Mouse (Mus musculus) forebrain, embryonic 16.5 days (tissue): ENCODE results near the gene Abcg5. TPM values are rescaled to one million over a fixed set of nuclear protein-coding genes. Genes with fewer than 3 reads are reported as not detected.

Experiments
- ATAC-seq: fragments of 200-750 bp; cut with Nextera tagmentation; 2 replicates; pipeline ENCODE4 v1.8.0; 2017; ENCODE audit warnings: mild to moderate bottlenecking, moderate library complexity
- H3K27ac ChIP-seq: fragments of 300-500 bp; sonication (generic); 2 replicates; pipeline ENCODE4 v1.5.1; 2014; ENCODE audit warnings: low read length, control low read depth
- H3K27me3 ChIP-seq: fragments of 300-500 bp; sonication (generic); replicated peaks from 2 replicates; pipeline ENCODE4 v1.6.1; 2014; ENCODE audit warnings: low read length; ENCODE audit not compliant: control insufficient read depth, insufficient read depth
- H3K36me3 ChIP-seq: fragments of 300-500 bp; sonication (generic); 2 replicates; pipeline ENCODE4 v1.6.1; 2014; ENCODE audit not compliant: control insufficient read depth, insufficient read depth
- H3K4me1 ChIP-seq: fragments of 300-500 bp; sonication (generic); replicated peaks from 2 replicates; pipeline ENCODE4 v1.6.1; 2014; ENCODE audit warnings: low read length; ENCODE audit not compliant: control insufficient read depth, insufficient read depth
- H3K4me2 ChIP-seq: fragments of 300-500 bp; sonication (generic); 2 replicates; pipeline ENCODE4 v1.6.1; 2014; ENCODE audit warnings: mild to moderate bottlenecking, low read length, control low read depth
- H3K4me3 ChIP-seq: fragments of 300-500 bp; sonication (generic); replicated peaks from 2 replicates; pipeline ENCODE4 v1.5.1; 2014; ENCODE audit warnings: mild to moderate bottlenecking, low read length, control low read depth
- H3K9ac ChIP-seq: fragments of 300-500 bp; sonication (generic); replicated peaks from 2 replicates; pipeline ENCODE4 v1.6.1; 2014; ENCODE audit warnings: low read depth, low read length, control low read depth
- H3K9me3 ChIP-seq: fragments of 300-500 bp; sonication (generic); 2 replicates; pipeline ENCODE4 v1.6.1; 2016; ENCODE audit warnings: low read length; ENCODE audit not compliant: control insufficient read depth
- WGBS: fragments of 180-500 bp; shearing (Covaris S2); extraction: QIAGEN DNeasy Blood & Tissue Kit; methylation state at CpG from one replicate; pipeline ENCODE4 v1.1.7; 2014; 5-methylcytosine and 5-hydroxymethylcytosine counted together
- polyA plus RNA-seq: library from polyadenylated mRNA; unstranded; fragments of >200 nt; fragmentation: Nextera tagmentation; extraction: Ambion mirVana; gene quantifications from 2 replicates; pipeline ENCODE4 v1.2.1, GENCODE M21; 2015

The Abcg5 gene
- polyA plus RNA-seq, 1 experiment from 2014 or later: 0.87 TPM

- 90% methylated on average over 6 of the region's 6 CpGs for WGBS
- no peaks in the 10 kb centered on the region for H3K4me1 ChIP-seq
- no peak overlapping the region for H3K9ac ChIP-seq
- no peaks in the 10 kb centered on the region for H3K9me3 ChIP-seq
- no peak for ATAC-seq
- no peaks in the 10 kb centered on the region for H3K36me3 ChIP-seq
- no peak overlapping the region for H3K4me3 ChIP-seq
- H3K27me3 ChIP-seq: no peaks in the 10 kb centered on the region
- no peak overlapping the region for H3K4me2 ChIP-seq
- no peak overlapping the region for H3K27ac ChIP-seq
Observed at GRCm38 (mm10) chr17:84617953-84618352, 64.9 kb downstream of the Abcg5 start.

- no peak overlapping the region for H3K4me3 ChIP-seq
- no peaks in the 10 kb centered on the region for H3K36me3 ChIP-seq
- no peaks in the 10 kb centered on the region for H3K4me1 ChIP-seq
- WGBS: 83% methylated on average over 6 of the region's 6 CpGs
- H3K9ac ChIP-seq: no peak overlapping the region
- no peaks in the 10 kb centered on the region for H3K9me3 ChIP-seq
- no peak for ATAC-seq
- no peak overlapping the region for H3K4me2 ChIP-seq
- H3K27me3 ChIP-seq: no peaks in the 10 kb centered on the region
- no peak overlapping the region for H3K27ac ChIP-seq
Observed at GRCm38 (mm10) chr17:84616526-84617074, 66.2 kb downstream of the Abcg5 start.

GRCm38 (mm10) chr17:84615811-84616210 is 67.0 kb downstream of the Abcg5 start:
- 71% methylated on average over 11 of the region's 11 CpGs for WGBS
- H3K9me3 ChIP-seq: no peaks in the 10 kb centered on the region
- H3K4me1 ChIP-seq: no peaks in the 10 kb centered on the region
- H3K9ac ChIP-seq: no peak overlapping the region
- H3K27me3 ChIP-seq: no peaks in the 10 kb centered on the region
- H3K36me3 ChIP-seq: no peaks in the 10 kb centered on the region
- no peak overlapping the region for H3K27ac ChIP-seq
- H3K4me2 ChIP-seq: no peak overlapping the region
- no peak for ATAC-seq
- no peak overlapping the region for H3K4me3 ChIP-seq

GRCm38 (mm10) chr17:84611971-84612370 is 70.8 kb downstream of the Abcg5 start:
- 75% methylated on average over 7 of the region's 7 CpGs for WGBS
- Histone ChIP-seq H3K4me1 (no peaks in the 10 kb centered on the region), H3K36me3 (no peaks in the 10 kb centered on the region), H3K4me2 (no peak overlapping the region), H3K27ac (no peak overlapping the region), H3K27me3 (no peaks in the 10 kb centered on the region), H3K9me3 (no peaks in the 10 kb centered on the region), H3K4me3 (no peak overlapping the region), H3K9ac (no peak overlapping the region)
- no peak for ATAC-seq

GRCm38 (mm10) chr17:84611500-84611899 is 71.3 kb downstream of the Abcg5 start:
- Histone ChIP-seq H3K4me1 (no peaks in the 10 kb centered on the region), H3K27ac (no peak overlapping the region), H3K4me3 (no peak overlapping the region), H3K9me3 (no peaks in the 10 kb centered on the region), H3K36me3 (no peaks in the 10 kb centered on the region), H3K9ac (no peak overlapping the region), H3K4me2 (no peak overlapping the region), H3K27me3 (no peaks in the 10 kb centered on the region)
- no peak for ATAC-seq
- WGBS: 87% methylated on average over 9 of the region's 9 CpGs

GRCm38 (mm10) chr17:84608606-84609005 is 74.2 kb downstream of the Abcg5 start:
- H3K27ac ChIP-seq: no peak overlapping the region
- H3K9me3 ChIP-seq: no peaks in the 10 kb centered on the region
- no peaks in the 10 kb centered on the region for H3K27me3 ChIP-seq
- no peaks in the 10 kb centered on the region for H3K36me3 ChIP-seq
- H3K4me3 ChIP-seq: no peak overlapping the region
- WGBS: 87% methylated on average over 4 of the region's 4 CpGs
- H3K9ac ChIP-seq: no peak overlapping the region
- H3K4me1 ChIP-seq: no peaks in the 10 kb centered on the region
- H3K4me2 ChIP-seq: no peak overlapping the region
- no peak for ATAC-seq

Other genes starting within 250 kb of the Abcg5 start
- 5.9 and 6.6 TPM in 2 replicates for gene Thada, start 216.8 kb downstream of the Abcg5 start, polyA plus RNA-seq
- 0.84 and 1.7 TPM in 2 replicates for gene Plekhh2, start 171.1 kb downstream of the Abcg5 start, polyA plus RNA-seq
- 33.0 and 34.4 TPM in 2 replicates for gene Dync2li1, start 56.5 kb downstream of the Abcg5 start, polyA plus RNA-seq
- gene Abcg8, start 6.7 kb downstream of the Abcg5 start, polyA plus RNA-seq: not detected in 2 replicates
- 46.8 and 50.6 TPM in 2 replicates for gene Lrpprc, start 107.8 kb upstream of the Abcg5 start, polyA plus RNA-seq